Mouse (Mus musculus) embryonic fibroblast, embryonic 13.5 days (primary cell): Measurements from ENCODE around the gene Nhlrc4. TPM values are rescaled to one million over a fixed set of nuclear protein-coding genes. Genes with fewer than 3 reads are reported as not detected.

Experiments used
- H3K27ac ChIP-seq: 2 replicates; pipeline ENCODE4 v1.5.1; 2012; ENCODE audit warnings: low read length, control low read depth, inconsistent platforms; ENCODE audit not compliant: insufficient read depth
- H3K4me1 ChIP-seq: 2 replicates; pipeline ENCODE4 v1.6.1; 2011; ENCODE audit warnings: low read length; ENCODE audit not compliant: control insufficient read depth, insufficient read depth
- H3K4me3 ChIP-seq: 2 replicates; pipeline ENCODE4 v1.5.1; 2011; ENCODE audit warnings: mild to moderate bottlenecking, control low read depth, low read length; ENCODE audit not compliant: insufficient read depth
- CTCF ChIP-seq: IDR thresholded peaks from 2 replicates; pipeline ENCODE4 v1.5.1; 2011; ENCODE audit warnings: mild to moderate bottlenecking, control low read depth, low read length, moderate library complexity, borderline replicate concordance; ENCODE audit not compliant: insufficient read depth
- POLR2A ChIP-seq: IDR thresholded peaks from 2 replicates; pipeline ENCODE4 v1.6.1; 2011; ENCODE audit warnings: low read depth, mild to moderate bottlenecking, control low read depth, low read length, moderate library complexity
- polyA plus RNA-seq: library from polyadenylated mRNA; stranded (reverse); fragments of >200 nt; gene quantifications from 2 replicates; pipeline ENCODE4 v1.2.4, GENCODE M21; 2011; ENCODE audit warnings: low read depth; ENCODE audit not compliant: missing spikeins, insufficient read length

Gene Nhlrc4
- polyA plus RNA-seq, 1 experiment = not detected

- Histone ChIP-seq H3K27ac (no peak overlapping the region), H3K4me3 (no peak overlapping the region), H3K4me1 (peaks cover 10% of the 10 kb centered on the region)
- TF ChIP-seq POLR2A (no peak), CTCF (no peak)
These were observed 31.4 kb downstream of the Nhlrc4 start for GRCm38 (mm10) chr17:25913186-25913876.

GRCm38 (mm10) chr17:25911816-25912215 lies 32.9 kb downstream of the Nhlrc4 start:
- H3K4me1 ChIP-seq = 0 out of 2 replicates have a peak, but pooled peaks cover 4% of the 10 kb centered on the region
- no peak overlapping the region for H3K27ac ChIP-seq
- no peak overlapping the region for H3K4me3 ChIP-seq
- TF ChIP-seq CTCF = no peak
- TF ChIP-seq POLR2A = no peak

GRCm38 (mm10) chr17:25907640-25908039 lies 37.1 kb downstream of the Nhlrc4 start:
- TF ChIP-seq POLR2A = no peak
- TF ChIP-seq CTCF = no peak
- no peak overlapping the region for H3K27ac ChIP-seq
- H3K4me1 ChIP-seq = 0 out of 2 replicates have a peak, but pooled peaks cover 4% of the 10 kb centered on the region

GRCm38 (mm10) chr17:25903061-25903460 lies 41.7 kb downstream of the Nhlrc4 start:
- no peak overlapping the region for H3K27ac ChIP-seq
- 0 out of 2 replicates have a peak, but pooled peaks cover 3% of the 10 kb centered on the region for H3K4me1 ChIP-seq
- H3K4me3 ChIP-seq = no peak overlapping the region
- TF ChIP-seq POLR2A (no peak), CTCF (no peak)

More at GRCm38 (mm10) chr17:25907640-25908039, 37.1 kb downstream of the Nhlrc4 start:
- H3K4me3 ChIP-seq = no peak overlapping the region

DNA sequence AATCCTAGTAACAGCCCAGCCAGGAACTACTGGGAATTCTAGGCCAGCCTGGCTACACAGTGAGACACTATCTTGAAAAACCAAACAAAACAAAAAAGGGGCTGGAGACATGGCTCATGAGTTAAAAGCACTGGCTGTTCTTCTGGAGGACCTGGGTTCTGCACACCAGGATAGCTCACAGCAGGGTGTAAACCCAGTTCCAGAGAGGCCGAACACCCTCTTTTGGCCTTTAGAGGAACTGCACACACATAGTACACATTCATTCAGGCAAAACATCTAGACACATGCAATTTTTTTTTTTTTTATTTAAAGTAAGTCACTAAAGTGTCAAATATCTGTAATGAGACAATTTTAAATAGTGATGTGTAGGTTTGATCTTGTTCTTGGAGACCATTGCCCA lies 44.6 kb downstream of the Nhlrc4 start:
- Histone ChIP-seq H3K4me3 (no peak overlapping the region), H3K4me1 (no peaks in the 10 kb centered on the region)

DNA sequence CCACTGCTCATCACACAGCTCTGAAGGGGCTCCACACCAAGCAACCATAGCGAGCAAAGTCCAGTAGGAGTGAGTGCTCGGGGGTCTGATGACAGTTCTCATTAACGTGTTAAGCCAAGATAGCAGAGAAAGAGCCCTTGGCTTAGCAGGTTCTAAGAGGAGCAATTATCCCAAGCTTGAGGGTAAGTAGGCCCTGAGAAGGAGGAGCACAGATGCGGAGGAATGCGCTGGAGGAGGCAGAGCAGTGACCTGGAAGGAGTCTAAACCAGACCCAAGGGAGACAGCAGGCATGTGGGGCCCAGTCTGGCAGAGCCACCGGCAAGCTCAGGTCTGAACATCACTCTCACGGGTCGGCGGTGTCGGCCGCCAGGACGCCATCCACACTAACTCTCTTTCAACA lies 48.9 kb downstream of the Nhlrc4 start:
- H3K4me1 ChIP-seq = no peaks in the 10 kb centered on the region
- no peak overlapping the region for H3K27ac ChIP-seq
- TF ChIP-seq POLR2A (no peak), CTCF (no peak)
- no peak overlapping the region for H3K4me3 ChIP-seq

More for the DNA sequence above, 44.6 kb downstream of the Nhlrc4 start:
- no peak overlapping the region for H3K27ac ChIP-seq
- TF ChIP-seq CTCF (no peak), POLR2A (no peak)

GRCm38 (mm10) chr17:25895415-25895814 lies 49.3 kb downstream of the Nhlrc4 start:
- TF ChIP-seq CTCF = no peak
- no peak for TF ChIP-seq POLR2A
- Histone ChIP-seq H3K4me1 (no peaks in the 10 kb centered on the region), H3K4me3 (no peak overlapping the region), H3K27ac (no peak overlapping the region)

DNA sequence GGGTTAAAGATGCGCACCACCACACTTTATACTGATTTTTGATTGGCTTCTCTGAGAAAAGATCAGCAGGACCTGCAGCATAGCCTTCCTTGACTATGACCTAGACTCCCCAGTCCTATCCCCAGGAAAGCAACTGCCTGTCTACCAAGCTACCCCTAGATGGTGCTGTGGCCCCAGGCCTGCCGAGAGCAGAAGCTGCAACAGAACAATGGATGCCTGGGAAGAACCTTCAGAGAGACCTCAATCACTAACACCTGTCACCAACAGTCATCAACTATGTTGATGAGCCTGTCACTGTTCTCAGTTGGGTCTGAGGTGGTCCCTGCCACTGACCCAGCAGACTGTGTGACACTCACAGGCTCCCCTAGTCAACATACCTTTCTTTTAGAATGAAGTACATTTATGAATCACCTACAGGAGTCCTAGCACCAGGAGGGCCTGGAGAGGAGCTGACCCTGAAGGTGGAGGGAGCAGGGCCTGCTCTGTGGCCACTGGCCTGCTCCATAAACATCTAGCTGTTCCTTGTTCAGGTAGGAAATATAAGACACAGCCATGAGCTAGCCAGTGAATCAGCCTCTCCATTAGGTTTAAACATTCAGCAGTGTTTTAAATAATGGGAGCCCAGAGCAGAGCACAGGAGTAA lies 50.7 kb downstream of the Nhlrc4 start:
- Histone ChIP-seq H3K27ac (no peak overlapping the region), H3K4me3 (no peak overlapping the region), H3K4me1 (no peaks in the 10 kb centered on the region)
- TF ChIP-seq POLR2A (no peak), CTCF (peak; percentile 86)

Other genes starting within 250 kb of the Nhlrc4 start
- not detected in 2 replicates for gene Gng13, start 227.8 kb downstream of the Nhlrc4 start, polyA plus RNA-seq
- gene Chtf18, start 217.5 kb downstream of the Nhlrc4 start, polyA plus RNA-seq = 9.0 and 10.7 TPM in 2 replicates
- 10.0 and 13.0 TPM in 2 replicates for gene Rpusd1, start 217.3 kb downstream of the Nhlrc4 start, polyA plus RNA-seq
- gene Mslnl, start 208.9 kb downstream of the Nhlrc4 start, polyA plus RNA-seq = not detected in 2 replicates
- gene Msln, start 190.6 kb downstream of the Nhlrc4 start, polyA plus RNA-seq = 2.3 and 3.3 TPM in 2 replicates
- 14.6 and 20.3 TPM in 2 replicates for gene Narfl, start 171.2 kb downstream of the Nhlrc4 start, polyA plus RNA-seq
- gene Haghl, start 159.3 kb downstream of the Nhlrc4 start, polyA plus RNA-seq = 18.1 and 23.8 TPM in 2 replicates
- gene Ccdc78, start 158.4 kb downstream of the Nhlrc4 start, polyA plus RNA-seq = not detected in 2 replicates
- 25.4 and 26.4 TPM in 2 replicates for gene Fam173a, start 152.1 kb downstream of the Nhlrc4 start, polyA plus RNA-seq
- gene AC134908.4, start 149.3 kb downstream of the Nhlrc4 start, polyA plus RNA-seq = 2.0 TPM in 1 of 2 replicates, not detected in the other
- gene Metrn, start 147.8 kb downstream of the Nhlrc4 start, polyA plus RNA-seq = 24.8 and 33.5 TPM in 2 replicates
- 4.1 and 4.7 TPM in 2 replicates for gene Fbxl16, start 135.9 kb downstream of the Nhlrc4 start, polyA plus RNA-seq
- 13.0 and 14.5 TPM in 2 replicates for gene Wdr24, start 121.3 kb downstream of the Nhlrc4 start, polyA plus RNA-seq
- gene Jmjd8, start 116.1 kb downstream of the Nhlrc4 start, polyA plus RNA-seq = 24.4 and 27.9 TPM in 2 replicates
- 115 and 118 TPM in 2 replicates for gene Stub1, start 111.6 kb downstream of the Nhlrc4 start, polyA plus RNA-seq
- gene Rhbdl1, start 107.7 kb downstream of the Nhlrc4 start, polyA plus RNA-seq = 1.8 and 2.1 TPM in 2 replicates
- 0.63 TPM in 1 of 2 replicates, not detected in the other for gene Gm20683, start 103.2 kb downstream of the Nhlrc4 start, polyA plus RNA-seq
- gene Rhot2, start 100.1 kb downstream of the Nhlrc4 start, polyA plus RNA-seq = 21.0 and 29.7 TPM in 2 replicates
- 5.9 and 11.4 TPM in 2 replicates for gene Wdr90, start 83.5 kb downstream of the Nhlrc4 start, polyA plus RNA-seq
- gene Mcrip2, start 76.2 kb downstream of the Nhlrc4 start, polyA plus RNA-seq = 7.1 and 9.8 TPM in 2 replicates
- 14.4 and 19.7 TPM in 2 replicates for gene Mettl26, start 69.9 kb downstream of the Nhlrc4 start, polyA plus RNA-seq
- 0.38 and 0.83 TPM in 2 replicates for gene Wfikkn1, start 64.1 kb downstream of the Nhlrc4 start, polyA plus RNA-seq
- 21.5 and 23.9 TPM in 2 replicates for gene Rab40c, start 25.2 kb downstream of the Nhlrc4 start, polyA plus RNA-seq
- 47.8 and 48.0 TPM in 2 replicates for gene Pigq, start within 50 bp of the Nhlrc4 start, polyA plus RNA-seq
- gene A930017K11Rik, start 7.6 kb upstream of the Nhlrc4 start, polyA plus RNA-seq = not detected in 2 replicates
- gene Capn15, start 40.8 kb upstream of the Nhlrc4 start, polyA plus RNA-seq = 10.1 and 10.9 TPM in 2 replicates
- gene Rab11fip3, start 124.6 kb upstream of the Nhlrc4 start, polyA plus RNA-seq = 20.7 and 22.6 TPM in 2 replicates
- gene Decr2, start 145.4 kb upstream of the Nhlrc4 start, polyA plus RNA-seq = 28.2 and 30.9 TPM in 2 replicates
- gene Nme4, start 150.6 kb upstream of the Nhlrc4 start, polyA plus RNA-seq = 47.9 and 50.4 TPM in 2 replicates
- gene Tmem8, start 168.3 kb upstream of the Nhlrc4 start, polyA plus RNA-seq = 0.48 and 1.0 TPM in 2 replicates
- gene Mrpl28, start 178.5 kb upstream of the Nhlrc4 start, polyA plus RNA-seq = 38.7 and 41.0 TPM in 2 replicates
- gene Axin1, start 193.7 kb upstream of the Nhlrc4 start, polyA plus RNA-seq = 34.4 and 50.5 TPM in 2 replicates